Mouse (Mus musculus): Measurements from ENCODE around the gene Zfp385a.

The Zfp385a gene

DNA sequence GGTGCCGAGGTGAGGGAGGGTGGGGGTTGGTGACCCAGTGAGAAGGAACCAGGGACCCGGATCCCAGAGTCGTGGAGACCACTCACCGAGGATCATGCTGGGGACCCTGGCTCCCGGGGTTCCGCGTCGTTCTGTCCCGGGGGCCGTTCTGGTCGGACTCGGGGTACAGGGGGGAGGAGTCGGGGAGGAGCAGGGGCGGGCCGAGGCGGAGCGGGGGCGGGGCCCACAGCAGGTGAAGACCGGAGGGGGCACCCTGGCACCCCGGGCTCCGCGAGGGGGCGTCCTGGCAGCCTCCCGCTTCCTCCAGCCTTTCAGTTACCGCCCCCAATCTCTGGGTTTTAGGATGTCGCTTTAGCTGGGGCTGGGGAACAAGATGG, at the start of gene Zfp385a:
Gene Zfp385a, minus strand, starts transcription at position 133 of the 377 bp plus-strand sequence.
- CTCF ChIA-PET: no interaction called here

DNA sequence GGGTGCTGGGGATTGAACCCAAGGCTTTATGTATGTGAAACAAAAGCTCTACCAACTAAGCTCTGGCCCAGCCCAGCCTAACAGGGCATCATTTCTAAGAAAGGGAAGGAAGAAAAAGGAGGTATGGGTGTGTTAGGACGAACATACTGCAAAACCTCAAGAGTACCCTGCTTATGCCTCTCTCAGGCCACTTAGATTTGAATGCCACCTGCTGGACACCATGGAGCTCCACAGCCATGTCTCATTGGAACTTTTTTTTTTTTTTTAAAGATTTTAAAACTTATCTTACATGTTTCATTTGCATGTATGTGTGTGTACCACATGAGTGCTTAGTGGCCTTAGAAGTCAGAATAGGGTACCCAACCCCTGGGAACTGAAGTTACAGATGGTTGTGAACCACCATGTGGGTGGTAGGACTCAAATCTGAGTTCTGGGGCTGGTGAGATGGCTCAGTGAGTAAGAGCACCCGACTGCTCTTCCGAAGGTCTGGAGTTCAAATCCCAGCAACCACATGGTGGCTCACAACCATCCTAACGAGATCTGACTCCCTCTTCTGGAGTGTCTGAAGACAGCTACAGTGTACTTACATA, 48.8 kb upstream of the Zfp385a start:
- CTCF ChIA-PET: interaction anchor here (0.7 kb wide), 1 partner anchor 154 kb away, joined by 3 read pairs; no protein-coding TSS in a partner anchor

DNA sequence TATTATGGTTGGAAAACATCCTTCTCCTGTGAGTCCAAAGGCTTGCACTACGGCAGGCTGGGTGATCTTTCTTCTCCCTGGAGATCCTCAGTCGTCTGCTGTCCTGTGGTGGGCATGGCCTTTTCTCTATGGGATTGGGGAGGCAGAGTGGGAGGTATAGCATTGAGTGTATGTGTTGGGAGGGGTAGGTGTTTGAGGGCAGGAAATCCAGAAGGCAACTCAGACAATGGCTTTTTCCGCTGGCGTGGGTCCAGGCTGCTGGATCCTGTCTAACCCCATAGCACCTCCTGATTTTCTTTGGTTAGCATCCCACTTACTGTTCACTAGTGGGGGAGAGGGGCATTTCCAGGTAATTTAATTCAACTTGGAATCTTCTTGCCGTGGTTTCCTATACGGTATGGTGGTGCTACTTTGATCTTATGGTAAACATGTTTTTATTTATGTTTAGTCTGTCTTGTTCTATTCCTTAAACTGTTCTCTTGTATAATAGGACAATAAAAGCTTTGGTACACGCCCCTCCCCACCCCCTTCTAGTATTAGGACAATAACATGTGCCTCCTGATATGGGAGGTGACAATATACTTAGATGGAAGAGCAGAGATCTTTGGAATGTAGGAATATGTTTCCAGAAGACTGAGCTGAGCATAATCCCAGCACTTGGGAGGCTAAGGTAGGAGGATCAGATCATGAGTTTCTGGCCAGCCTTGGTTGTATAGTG, 44.0 kb upstream of the Zfp385a start:
- CTCF ChIA-PET: interaction anchor here (0.5 kb wide), 1 partner anchor 139 kb away, joined by 3 read pairs; no protein-coding TSS in a partner anchor

DNA sequence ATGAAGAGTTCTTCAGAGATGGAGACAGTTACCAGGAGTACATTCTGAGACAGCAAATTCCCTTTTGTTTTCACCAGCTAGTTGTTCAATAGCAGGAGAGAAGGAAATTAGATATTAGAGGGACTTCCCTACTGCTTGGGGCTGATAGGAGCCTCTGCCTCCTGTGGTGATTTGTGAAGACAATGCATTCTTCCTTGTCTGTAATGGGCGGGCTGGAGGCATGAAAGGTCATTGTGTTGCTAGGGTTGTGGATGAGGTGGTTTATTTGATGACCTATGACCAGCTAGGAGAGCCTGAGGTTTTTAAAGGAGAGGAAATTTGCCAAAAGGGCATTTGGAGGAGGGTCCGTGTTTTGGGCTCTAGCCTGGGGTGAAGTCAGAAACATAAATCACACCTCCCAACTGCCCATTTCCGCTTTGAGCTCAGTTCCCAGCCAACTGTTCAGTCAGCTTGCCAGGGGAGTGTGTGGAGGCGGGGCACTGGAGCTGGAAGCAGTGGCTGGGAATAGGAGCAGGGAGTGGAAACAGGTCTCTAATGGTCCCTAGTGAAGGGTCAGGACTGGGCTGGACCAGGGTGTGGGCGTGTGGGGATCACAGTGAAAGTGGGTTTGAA, 43.0 kb upstream of the Zfp385a start:
- CTCF ChIA-PET: no interaction called here

DNA sequence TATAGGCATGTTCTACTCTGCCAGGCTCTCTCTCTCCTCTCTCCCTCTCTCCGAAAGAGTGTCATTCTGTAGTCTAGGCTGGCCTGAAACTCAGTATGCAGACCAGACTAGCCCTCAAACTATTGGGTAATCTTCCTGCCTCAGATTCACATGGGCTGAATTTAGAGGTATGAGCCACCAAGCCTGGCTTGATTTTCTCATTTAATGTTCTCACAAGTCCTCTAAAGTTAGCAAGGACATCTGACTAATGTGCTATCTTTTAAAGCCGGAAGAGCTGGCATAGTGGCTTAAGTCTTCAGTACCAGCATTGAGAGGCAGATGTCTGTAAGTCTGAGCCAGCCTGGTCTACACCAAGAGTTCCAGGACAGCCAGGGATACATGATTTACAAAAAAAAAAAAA, 42.2 kb upstream of the Zfp385a start:
- CTCF ChIA-PET: interaction anchor here (0.6 kb wide), 1 partner anchor 632 kb away, joined by 14 read pairs; no protein-coding TSS in a partner anchor

DNA sequence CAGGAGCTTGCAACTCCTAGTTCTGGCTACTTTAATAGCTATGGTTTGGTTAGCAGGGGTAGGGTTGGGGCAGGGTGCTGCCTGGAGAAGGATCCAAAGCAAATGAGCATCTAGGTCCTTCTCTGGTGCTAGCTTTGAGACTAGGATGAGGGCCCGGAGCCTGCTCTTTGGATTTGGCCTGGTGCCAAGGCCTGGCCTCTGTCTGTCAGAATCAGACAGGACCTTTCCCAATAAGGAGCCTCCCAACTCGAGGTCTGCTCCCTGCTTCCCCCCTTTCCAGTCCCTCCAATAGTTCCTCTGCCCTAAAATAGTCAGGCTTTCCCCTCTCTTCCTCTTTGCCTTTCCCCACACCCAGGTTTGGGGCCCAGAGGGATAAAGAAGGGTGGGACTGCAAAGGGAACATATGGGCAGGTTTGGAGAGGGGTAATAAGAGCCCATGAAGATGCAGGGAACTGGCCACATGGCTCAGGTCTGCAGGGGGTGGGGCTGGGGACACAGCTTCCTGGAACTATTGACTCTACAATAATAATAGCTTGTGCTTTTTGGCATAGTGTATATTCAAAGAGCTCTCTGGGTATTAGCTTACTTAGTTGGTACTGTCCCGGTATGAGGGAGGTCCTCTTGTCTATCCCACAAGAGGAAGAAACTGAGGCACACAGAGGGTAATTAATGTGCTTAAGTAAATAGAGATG, 38.9 kb upstream of the Zfp385a start:
- CTCF ChIA-PET: no interaction called here

DNA sequence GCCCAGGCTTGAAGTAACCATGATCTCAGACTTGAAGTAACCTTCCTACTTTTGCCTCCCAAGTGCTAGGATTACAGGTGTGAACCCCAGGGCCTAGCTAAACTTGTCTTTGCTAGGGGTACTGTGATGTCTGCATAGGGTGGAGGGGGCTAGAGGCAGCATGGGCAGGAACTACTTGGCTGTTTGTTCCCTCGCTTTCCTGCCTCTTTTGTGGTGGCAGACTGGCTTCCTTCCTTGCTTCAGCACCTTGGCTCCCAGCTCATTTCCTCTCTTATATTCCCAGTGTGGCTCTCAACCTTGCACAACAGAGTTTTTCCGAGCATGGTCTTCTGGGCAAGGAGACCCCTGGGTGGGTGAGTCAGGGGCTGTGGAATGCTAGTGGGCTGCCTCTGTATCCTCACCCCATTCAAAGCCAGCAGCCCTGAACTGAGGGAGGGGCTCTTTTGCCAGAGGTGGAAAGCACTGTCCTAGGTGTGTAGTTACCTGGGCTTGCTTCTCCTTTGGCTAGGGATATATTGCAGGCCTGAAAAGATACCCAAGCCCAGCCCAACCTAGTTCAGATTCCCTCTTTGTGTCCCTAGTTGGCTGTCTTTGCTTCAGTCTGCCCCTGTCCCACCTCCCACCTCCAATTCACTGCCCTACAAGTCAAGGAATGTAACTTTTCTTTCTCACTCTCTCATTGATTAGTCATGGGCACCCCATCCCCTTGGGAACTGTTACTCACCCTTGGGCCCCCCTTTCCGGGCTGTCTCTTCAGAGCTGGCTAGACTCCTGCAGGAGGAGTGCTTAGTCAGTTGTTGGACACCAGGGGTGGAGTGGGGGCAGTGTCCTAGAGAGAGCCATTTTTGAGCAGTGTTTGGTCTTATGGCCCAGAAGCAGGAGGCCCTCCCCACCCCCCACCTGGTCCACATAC, 38.1 kb upstream of the Zfp385a start:
- CTCF ChIA-PET: no interaction called here

DNA sequence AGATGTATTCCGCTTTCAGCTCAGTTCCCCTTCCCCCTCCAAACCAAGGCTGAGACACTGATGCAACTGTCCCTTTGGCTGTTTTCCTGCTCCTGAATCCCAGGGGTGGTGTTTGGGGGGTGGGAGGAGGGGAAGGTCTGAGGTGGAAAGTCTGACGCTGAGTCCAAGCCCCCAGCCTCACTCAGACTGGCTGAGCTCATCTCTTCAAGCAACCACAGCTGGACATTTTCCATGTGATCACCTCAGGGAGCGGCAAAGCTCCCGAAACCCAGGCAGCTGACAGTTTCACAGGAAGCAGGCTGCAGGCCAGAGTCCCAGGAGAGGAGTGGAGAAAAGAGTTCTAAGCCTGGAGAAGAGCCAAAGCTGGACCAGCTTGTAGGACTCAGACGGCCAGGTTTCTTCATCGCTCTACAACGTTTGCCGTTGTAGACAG, 37.0 kb upstream of the Zfp385a start:
- CTCF ChIA-PET: no interaction called here

DNA sequence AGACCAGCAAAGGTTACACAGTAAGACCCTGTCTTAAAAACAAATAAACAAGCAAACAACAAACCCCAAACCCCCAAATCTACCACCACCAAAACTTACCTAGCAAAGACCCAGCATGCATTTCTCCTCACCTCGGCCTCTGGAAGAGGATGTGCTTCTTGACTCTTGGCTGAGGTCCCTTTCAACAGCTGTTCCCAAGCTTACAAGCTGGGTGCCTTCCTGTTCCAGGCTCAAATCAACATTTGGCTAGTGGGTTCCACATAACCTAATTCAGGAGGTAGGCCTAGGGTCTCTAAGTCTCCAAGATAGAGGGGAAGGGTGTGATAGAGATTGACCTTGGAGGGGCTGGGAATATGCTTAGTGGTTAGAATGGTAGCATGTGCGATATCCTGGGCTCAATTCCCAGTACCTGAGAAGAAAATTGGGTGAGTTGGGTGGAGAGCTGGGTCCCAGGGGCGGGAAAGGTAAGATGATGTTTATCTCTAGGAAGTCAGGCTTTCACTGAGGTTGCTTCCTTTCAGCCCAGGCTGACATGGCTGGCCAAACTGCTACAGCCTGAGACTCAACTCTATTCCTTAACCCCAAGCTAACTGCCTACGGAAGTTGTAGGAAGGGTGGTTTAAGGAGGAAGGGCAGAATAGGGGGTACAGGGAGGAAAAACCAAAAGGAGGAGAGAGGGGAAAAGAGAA, 35.4 kb upstream of the Zfp385a start:
- CTCF ChIA-PET: no interaction called here

DNA sequence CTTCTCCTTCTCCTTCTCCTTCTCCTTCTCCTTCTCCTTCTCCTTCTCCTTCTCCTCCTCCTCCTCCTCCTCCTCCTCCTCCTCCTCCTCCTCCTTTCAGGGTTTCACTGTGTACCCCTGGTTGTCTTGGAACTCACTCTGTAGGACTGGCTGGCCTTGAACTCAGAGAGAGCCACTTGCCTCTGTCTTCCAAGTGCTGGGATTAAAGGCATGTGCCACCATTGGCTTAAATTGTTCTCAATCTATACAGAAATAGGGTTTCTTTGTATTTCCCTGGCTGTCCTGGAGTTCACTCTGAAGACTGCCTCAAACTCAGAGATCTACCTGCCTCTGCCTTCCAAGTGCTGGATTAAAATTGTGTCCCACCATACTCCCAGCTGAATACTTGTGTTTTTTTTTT, 32.6 kb upstream of the Zfp385a start:
- CTCF ChIA-PET: no interaction called here

DNA sequence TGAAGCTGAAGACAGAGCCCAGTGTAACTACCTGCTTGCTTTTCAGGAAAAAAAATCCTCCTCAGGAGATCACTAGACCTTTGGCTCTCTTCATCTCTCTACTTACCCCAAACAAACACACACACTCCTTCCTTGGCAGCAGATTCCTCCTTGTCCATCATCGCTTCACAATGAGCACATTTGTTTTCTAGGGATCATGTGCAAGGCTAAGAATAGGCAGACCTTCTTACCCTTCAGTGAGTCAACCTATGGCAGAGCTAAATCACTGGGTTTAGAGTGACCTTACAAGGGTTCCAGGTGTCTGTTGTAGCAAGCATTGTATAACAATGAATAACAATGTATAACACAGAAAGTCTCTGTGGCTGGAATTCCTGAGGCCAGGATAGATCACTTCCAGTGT, 31.8 kb upstream of the Zfp385a start:
- CTCF ChIA-PET: no interaction called here

DNA sequence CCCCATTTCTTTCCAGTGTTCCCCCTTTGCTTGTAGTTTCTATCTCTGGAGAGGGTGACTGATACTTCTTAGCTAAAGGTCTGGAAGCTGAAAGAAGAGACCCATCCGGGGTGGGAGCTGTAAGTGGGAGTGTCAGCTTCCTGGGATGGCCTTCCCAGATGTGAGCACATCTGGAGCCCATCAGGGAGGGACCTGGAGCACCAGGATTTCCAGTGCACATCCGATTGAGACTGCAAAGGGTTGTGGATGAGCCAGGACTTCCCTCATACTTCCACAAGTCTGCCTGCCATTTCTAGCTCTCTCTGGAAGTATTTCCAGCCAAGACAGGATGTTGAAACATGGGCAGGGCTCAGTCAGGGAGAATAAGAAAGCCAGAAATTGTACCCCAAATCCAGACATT, 31.3 kb upstream of the Zfp385a start:
- CTCF ChIA-PET: no interaction called here

DNA sequence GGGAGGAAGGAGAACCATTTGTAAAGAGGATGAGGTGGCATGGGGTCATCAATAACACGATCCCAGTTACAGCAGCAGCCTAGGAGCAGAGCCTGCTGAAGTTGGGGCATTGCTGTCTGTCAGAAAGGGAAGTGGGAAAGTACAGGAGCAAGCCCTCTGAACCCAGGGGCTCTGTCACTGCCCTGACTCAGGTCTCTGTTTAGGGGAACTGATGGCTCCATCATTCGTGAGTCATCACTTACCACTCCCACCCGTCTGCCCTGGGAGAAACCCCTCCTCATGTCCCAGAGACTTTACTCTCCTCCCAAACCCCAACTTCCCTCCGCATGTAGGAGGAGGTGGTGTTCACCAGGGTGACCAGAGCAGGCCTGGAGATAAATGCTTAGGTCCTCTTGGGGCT, 30.6 kb upstream of the Zfp385a start:
- CTCF ChIA-PET: no interaction called here

DNA sequence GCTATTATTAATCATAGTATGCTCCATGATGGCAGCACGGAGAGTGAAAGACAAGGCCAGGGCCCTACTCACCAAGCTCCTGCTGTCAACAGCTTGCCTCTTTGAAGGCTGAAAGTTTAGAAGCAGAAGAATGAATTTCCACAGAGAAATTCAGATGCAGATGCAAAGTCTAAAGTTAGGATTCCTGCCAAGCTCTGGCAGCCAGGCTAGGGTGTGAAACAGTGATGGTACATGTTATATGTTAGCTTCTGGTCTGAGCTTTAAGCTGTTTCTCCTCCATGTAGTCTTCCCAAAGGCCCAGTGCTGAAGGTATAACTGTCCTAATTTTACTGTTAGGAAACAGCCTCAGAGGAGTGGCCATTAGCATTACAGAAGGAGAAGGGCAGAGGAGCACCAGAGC, 29.2 kb upstream of the Zfp385a start:
- CTCF ChIA-PET: interaction anchor here (0.6 kb wide), 1 partner anchor 263 kb away, joined by 8 read pairs; no protein-coding TSS in a partner anchor

DNA sequence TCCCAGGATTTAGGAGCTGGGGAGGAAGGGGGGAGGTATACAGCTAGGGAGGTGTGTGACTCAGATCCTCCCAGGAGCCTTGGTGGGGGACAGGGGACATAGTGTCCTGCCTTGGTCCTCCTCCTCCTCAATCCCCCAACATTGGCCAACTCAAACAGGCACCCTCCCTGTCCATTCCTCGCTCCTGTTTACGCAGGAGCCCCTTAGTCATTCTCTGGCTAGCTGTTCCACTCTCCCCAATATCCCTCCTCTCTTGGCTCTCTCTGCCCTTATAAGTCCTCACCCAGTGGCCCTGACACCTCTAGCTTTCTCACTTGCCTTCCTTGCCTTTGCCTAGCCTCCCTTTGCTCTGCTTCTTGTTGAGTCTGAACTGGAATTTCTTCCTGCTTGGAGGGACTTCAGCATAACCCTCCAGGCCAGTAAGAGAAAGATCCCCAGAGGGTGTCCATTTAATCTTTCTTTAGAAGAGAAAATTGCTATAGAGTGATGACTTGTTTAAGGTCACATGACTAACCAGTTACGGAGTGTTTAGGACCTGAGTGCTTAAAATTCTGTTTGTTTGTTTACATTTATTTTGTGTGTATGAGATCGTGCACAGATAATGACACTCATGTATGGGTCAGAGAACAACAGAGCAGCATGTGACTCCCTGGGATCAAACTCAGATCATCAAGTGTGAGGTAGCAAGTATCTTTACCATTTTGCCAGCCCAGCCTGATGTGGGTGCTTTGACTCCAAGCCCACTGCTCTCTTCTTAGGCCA, 28.5 kb upstream of the Zfp385a start:
- CTCF ChIA-PET: interaction anchor here (0.6 kb wide), 1 partner anchor 263 kb away, joined by 8 read pairs; no protein-coding TSS in a partner anchor

DNA sequence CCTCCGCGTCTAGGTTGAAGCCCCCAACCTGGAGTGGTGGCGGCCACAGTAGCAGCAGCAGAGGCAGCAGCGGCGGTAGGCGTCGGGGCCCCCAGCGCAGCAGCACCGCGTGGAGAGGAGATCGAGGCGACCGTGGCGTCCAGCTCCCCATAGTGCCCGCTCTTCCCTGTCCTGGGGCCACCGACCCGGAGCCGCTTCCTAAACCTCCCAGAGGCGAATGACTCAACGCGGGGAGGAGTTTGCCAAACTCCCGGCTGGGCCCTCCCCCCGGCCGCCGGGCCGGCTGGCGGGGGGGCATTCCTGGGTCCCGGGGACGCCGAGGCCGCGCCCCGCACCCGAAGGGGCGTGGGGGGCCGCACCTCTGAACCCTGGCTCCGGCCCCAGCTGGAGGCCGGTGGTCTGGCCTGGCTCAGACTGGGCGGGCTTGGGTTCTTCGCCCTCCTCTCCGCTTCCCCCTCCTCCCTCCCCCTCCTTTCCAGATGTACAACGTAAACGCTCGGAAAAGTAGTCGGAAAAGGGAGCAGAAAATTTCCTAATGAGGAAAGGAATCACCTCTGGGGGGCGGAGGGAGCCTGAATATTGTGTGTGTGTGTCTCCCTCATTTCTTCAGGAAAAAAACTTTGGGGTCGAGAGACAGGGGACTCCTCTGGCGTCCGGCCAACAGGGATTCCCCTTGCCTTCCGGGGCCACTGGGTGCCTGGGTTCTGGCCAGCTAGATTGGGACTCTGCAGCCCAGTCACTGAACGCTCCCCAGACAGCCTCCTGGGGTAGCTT, 26.7 kb upstream of the Zfp385a start, which contains the start of gene Itga5:
Gene Itga5, minus strand, starts transcription at position 388 of the 774 bp plus-strand sequence.
- CTCF ChIA-PET: interaction anchor here (0.9 kb wide), 1 partner anchor 46 kb away, joined by 3 read pairs; no protein-coding TSS in a partner anchor

DNA sequence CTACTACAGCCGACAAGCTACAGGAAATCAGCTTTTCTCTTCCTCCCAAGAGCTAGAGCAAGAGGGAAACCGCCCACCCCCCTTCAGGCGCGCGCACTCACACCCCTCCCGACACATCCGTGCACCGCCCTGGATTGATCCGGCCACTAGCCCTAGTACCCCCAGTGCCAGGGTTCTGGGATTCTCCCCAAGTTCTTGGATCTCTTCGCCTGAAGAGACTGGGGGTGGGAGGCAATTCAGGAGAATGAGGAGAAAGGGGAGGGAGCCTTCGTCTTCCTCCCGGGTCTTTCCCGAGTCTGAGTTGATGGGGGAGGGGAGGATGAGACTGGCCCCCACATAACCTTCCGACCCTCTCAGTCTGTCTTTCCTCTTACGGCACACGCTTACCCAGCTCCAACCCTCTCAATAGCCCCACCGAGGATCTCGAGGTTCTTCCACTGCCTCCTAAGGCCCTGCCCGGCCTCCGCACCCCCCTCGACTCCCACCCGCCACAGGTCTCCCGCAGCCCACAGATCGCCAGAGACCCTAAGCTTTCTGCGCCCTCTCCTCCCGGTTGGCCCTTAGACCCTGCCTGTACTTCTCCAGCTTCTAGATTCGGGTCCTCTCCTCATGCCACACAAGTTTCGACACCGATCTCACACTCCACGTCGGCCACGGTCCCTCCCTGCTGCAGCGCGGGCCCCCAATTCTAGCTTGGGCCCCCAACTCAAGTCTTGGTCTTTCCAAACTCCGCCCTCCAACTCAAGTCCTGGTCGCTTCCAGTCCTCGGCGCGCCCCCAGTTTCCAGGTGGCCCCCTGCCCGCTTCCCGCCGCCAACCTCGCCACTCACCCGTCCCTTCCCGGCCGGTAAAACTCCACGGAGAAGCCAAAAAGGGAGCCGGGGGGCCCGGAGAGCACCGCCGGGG, 25.8 kb upstream of the Zfp385a start:
- CTCF ChIA-PET: interaction anchor here (0.9 kb wide), 1 partner anchor 45 kb away, joined by 3 read pairs; no protein-coding TSS in a partner anchor

DNA sequence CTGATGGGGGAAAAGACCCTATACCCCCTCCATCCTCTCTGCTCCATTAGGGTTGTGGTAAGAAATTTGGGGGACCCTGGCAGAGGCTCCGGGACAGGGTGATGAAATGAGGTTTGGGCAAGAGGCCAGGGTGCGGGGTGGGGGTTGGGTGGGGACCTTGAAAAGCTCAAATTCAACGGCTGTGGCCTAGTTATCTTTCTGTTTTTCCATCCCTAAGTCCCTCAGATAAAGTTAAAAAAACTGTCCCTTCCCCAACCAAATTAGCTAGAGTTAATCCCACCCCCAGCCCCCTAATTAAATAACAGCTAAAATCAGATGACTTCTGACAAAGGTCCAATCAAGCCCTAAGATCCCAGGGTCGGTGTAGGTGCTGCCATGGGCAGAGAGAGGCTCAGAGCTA, 24.9 kb upstream of the Zfp385a start:
- CTCF ChIA-PET: interaction anchor here (0.9 kb wide), 1 partner anchor 16 kb away, joined by 3 read pairs; no protein-coding TSS in a partner anchor

Data from spleen, embryonic (tissue).